Mouse (Mus musculus) cortical plate, adult 2 months (tissue): ENCODE data around the gene Lrrc30.

Experiments used
- CTCF ChIP-seq: fragments of 200-500 bp; IDR thresholded peaks from 2 replicates; pipeline ENCODE4 v1.5.1; 2011; ENCODE audit warnings: mild to moderate bottlenecking, control low read depth, low read length; ENCODE audit not compliant: insufficient read depth; ENCODE audit errors: extremely low read depth
- POLR2A ChIP-seq: fragments of 200-500 bp; IDR thresholded peaks from 2 replicates; pipeline ENCODE4 v1.6.1; 2011; ENCODE audit warnings: mild to moderate bottlenecking, low read length, control low read depth; ENCODE audit not compliant: insufficient read depth; ENCODE audit errors: extremely low read depth

DNA sequence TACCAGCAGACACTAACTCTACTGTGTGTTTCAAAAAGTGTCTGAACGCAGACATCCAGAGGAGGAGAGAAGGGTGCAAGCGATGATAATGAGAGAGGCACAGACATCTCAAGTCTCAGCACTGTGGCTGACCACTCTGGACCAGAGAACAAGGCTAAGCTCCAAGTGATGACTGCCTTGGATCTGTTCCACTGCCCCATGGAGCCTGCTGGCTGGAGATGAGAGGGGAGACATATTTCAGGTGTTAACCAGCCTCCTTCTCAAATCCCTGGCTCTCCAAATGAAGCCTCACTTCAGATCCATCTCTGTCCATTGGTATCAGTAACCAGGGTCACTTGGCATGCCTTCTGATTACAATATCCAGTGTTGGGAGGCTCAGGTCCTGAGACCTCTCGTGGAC lies 20.4 kb downstream of the Lrrc30 start:
- TF ChIP-seq POLR2A (no peak), CTCF (no peak)
